Mouse (Mus musculus) heart, embryonic 10.5 days (tissue): ENCODE measurements around the gene Pin1rt1. TPM values are rescaled to one million over a fixed set of nuclear protein-coding genes. Genes with fewer than 3 reads are reported as not detected.

ENCODE experiments used
- DNase-seq: peaks from one replicate; pipeline ENCODE4 v3.0.0-alpha.2; 2017; ENCODE audit warnings: low spot score
- H3K27ac ChIP-seq: fragments of 300-500 bp; sonication (generic); 2 replicates; pipeline ENCODE4 v1.5.1; 2016; ENCODE audit warnings: mild to moderate bottlenecking
- H3K27me3 ChIP-seq: fragments of 300-500 bp; sonication (generic); 2 replicates; pipeline ENCODE4 v1.6.1; 2016; ENCODE audit warnings: mild to moderate bottlenecking; ENCODE audit not compliant: poor library complexity, insufficient read depth, severe bottlenecking
- H3K36me3 ChIP-seq: fragments of 300-500 bp; sonication (generic); 2 replicates; pipeline ENCODE4 v1.6.1; 2016; ENCODE audit warnings: mild to moderate bottlenecking, moderate library complexity
- H3K4me1 ChIP-seq: fragments of 300-500 bp; sonication (generic); 2 replicates; pipeline ENCODE4 v1.6.1; 2016; ENCODE audit warnings: mild to moderate bottlenecking
- H3K4me3 ChIP-seq: fragments of 300-500 bp; sonication (generic); 2 replicates; pipeline ENCODE4 v1.5.1; 2016; ENCODE audit warnings: mild to moderate bottlenecking, moderate library complexity
- H3K9me3 ChIP-seq: fragments of 300-500 bp; sonication (generic); 2 replicates; pipeline ENCODE4 v1.6.1; 2016; ENCODE audit warnings: mild to moderate bottlenecking, moderate library complexity
- WGBS: fragments of 180-500 bp; shearing (Covaris S2); methylation state at CpG from one replicate; pipeline ENCODE4 v1.1.7; 2016; 5-methylcytosine and 5-hydroxymethylcytosine counted together
- polyA plus RNA-seq: library from polyadenylated mRNA; unstranded; fragments of >200 nt; fragmentation: Nextera tagmentation; extraction: Ambion mirVana; gene quantifications from 2 replicates; pipeline ENCODE4 v1.2.1, GENCODE M21; 2016

Pin1rt1 gene
- polyA plus RNA-seq, 1 experiment from 2014 or later = not detected

- Histone ChIP-seq H3K27ac (no peak overlapping the region), H3K4me3 (no peak overlapping the region), H3K4me1 (peaks cover 10% of the 10 kb centered on the region), H3K9me3 (no peaks in the 10 kb centered on the region), H3K36me3 (no peaks in the 10 kb centered on the region), H3K27me3 (peaks cover 33% of the 10 kb centered on the region)
- DNase-seq = no peak
- WGBS = 90% methylated on average over 2 of the region's 2 CpGs
Observed at GRCm38 (mm10) chr2:104739691-104740090, 23.5 kb upstream of the Pin1rt1 start.

GRCm38 (mm10) chr2:104736241-104736640, 20.1 kb upstream of the Pin1rt1 start:
- 73% methylated on average over 7 of the region's 7 CpGs for WGBS
- no peak overlapping the region for H3K27ac ChIP-seq

GRCm38 (mm10) chr2:104732562-104733256, 16.5 kb upstream of the Pin1rt1 start:
- 75% methylated on average over 7 of the region's 7 CpGs for WGBS
- Histone ChIP-seq H3K4me1 (no peaks in the 10 kb centered on the region), H3K27ac (no peak overlapping the region), H3K9me3 (no peaks in the 10 kb centered on the region), H3K36me3 (no peaks in the 10 kb centered on the region), H3K27me3 (no peaks in the 10 kb centered on the region), H3K4me3 (no peak overlapping the region)
- no peak for DNase-seq

More at GRCm38 (mm10) chr2:104736241-104736640, 20.1 kb upstream of the Pin1rt1 start:
- H3K9me3 ChIP-seq = no peaks in the 10 kb centered on the region
- H3K4me3 ChIP-seq = no peak overlapping the region
- H3K27me3 ChIP-seq = peaks cover 12% of the 10 kb centered on the region
- no peak for DNase-seq
- H3K36me3 ChIP-seq = no peaks in the 10 kb centered on the region
- no peaks in the 10 kb centered on the region; the same call in 1 of the 2 replicates for H3K4me1 ChIP-seq

GRCm38 (mm10) chr2:104732033-104732444, 15.9 kb upstream of the Pin1rt1 start:
- no peaks in the 10 kb centered on the region for H3K36me3 ChIP-seq
- no peaks in the 10 kb centered on the region for H3K27me3 ChIP-seq
- 80% methylated on average over 9 of the region's 9 CpGs for WGBS
- no peaks in the 10 kb centered on the region for H3K9me3 ChIP-seq
- H3K27ac ChIP-seq = no peak overlapping the region
- H3K4me1 ChIP-seq = no peaks in the 10 kb centered on the region
- no peak overlapping the region for H3K4me3 ChIP-seq
- DNase-seq = no peak

- H3K4me3 ChIP-seq = no peak overlapping the region
- 69% methylated on average over 1 of the region's 1 CpGs for WGBS
- no peaks in the 10 kb centered on the region for H3K4me1 ChIP-seq
- DNase-seq = no peak
- H3K9me3 ChIP-seq = no peaks in the 10 kb centered on the region
- H3K27me3 ChIP-seq = no peaks in the 10 kb centered on the region
- H3K27ac ChIP-seq = no peak overlapping the region
- no peaks in the 10 kb centered on the region for H3K36me3 ChIP-seq
Observed at GRCm38 (mm10) chr2:104727369-104727768, 11.2 kb upstream of the Pin1rt1 start.

GRCm38 (mm10) chr2:104722021-104722420, 5.8 kb upstream of the Pin1rt1 start:
- DNase-seq = no peak
- 72% methylated on average over 3 of the region's 3 CpGs for WGBS

GRCm38 (mm10) chr2:104717827-104718226, 1.6 kb upstream of the Pin1rt1 start:
- 75% methylated on average over 4 of the region's 4 CpGs for WGBS

More at GRCm38 (mm10) chr2:104722021-104722420, 5.8 kb upstream of the Pin1rt1 start:
- no peak overlapping the region for H3K27ac ChIP-seq
- H3K4me1 ChIP-seq = no peaks in the 10 kb centered on the region
- H3K4me3 ChIP-seq = no peak overlapping the region
- no peaks in the 10 kb centered on the region for H3K36me3 ChIP-seq
- no peaks in the 10 kb centered on the region for H3K27me3 ChIP-seq
- H3K9me3 ChIP-seq = no peaks in the 10 kb centered on the region

GRCm38 (mm10) chr2:104717231-104717735, 1.1 kb upstream of the Pin1rt1 start:
- Histone ChIP-seq H3K27me3 (peaks cover 8% of the 10 kb centered on the region), H3K36me3 (no peaks in the 10 kb centered on the region), H3K4me1 (peaks cover 6% of the 10 kb centered on the region; the same call in 1 of the 2 replicates), H3K4me3 (no peak overlapping the region), H3K27ac (no peak overlapping the region), H3K9me3 (no peaks in the 10 kb centered on the region)
- WGBS = 88% methylated on average over 2 of the region's 2 CpGs
- no peak for DNase-seq

More at GRCm38 (mm10) chr2:104717827-104718226, 1.6 kb upstream of the Pin1rt1 start:
- Histone ChIP-seq H3K27ac (no peak overlapping the region), H3K4me1 (peaks cover 6% of the 10 kb centered on the region; the same call in 1 of the 2 replicates), H3K27me3 (peaks cover 8% of the 10 kb centered on the region), H3K4me3 (no peak overlapping the region), H3K9me3 (no peaks in the 10 kb centered on the region), H3K36me3 (no peaks in the 10 kb centered on the region)
- DNase-seq = no peak

- no peak overlapping the region for H3K27ac ChIP-seq
- no peak for DNase-seq
- 0 out of 2 replicates have a peak overlapping the region, but pooled peaks have one; percentile 16 for H3K4me3 ChIP-seq
- H3K36me3 ChIP-seq = no peaks in the 10 kb centered on the region
- WGBS = 29% methylated on average over 15 of the region's 15 CpGs
- no peaks in the 10 kb centered on the region for H3K9me3 ChIP-seq
- peaks cover 8% of the 10 kb centered on the region for H3K27me3 ChIP-seq
- H3K4me1 ChIP-seq = peaks cover 14% of the 10 kb centered on the region; the same call in 1 of the 2 replicates
Observed at GRCm38 (mm10) chr2:104714254-104714691, 1.9 kb downstream of the Pin1rt1 start.

- Histone ChIP-seq H3K27me3 (peaks cover 8% of the 10 kb centered on the region), H3K27ac (peak overlapping the region; percentile 97), H3K4me1 (peaks cover 14% of the 10 kb centered on the region; the same call in 1 of the 2 replicates), H3K36me3 (no peaks in the 10 kb centered on the region), H3K9me3 (no peaks in the 10 kb centered on the region), H3K4me3 (peak overlapping the region; percentile 99)
- 3% methylated on average over 7 of the region's 7 CpGs for WGBS
- no peak for DNase-seq
Observed at GRCm38 (mm10) chr2:104712486-104712809, 3.7 kb downstream of the Pin1rt1 start.

- 1% methylated on average over 98 of the region's 99 CpGs for WGBS
- peaks cover 14% of the 10 kb centered on the region; the same call in 1 of the 2 replicates for H3K4me1 ChIP-seq
- H3K36me3 ChIP-seq = no peaks in the 10 kb centered on the region
- H3K27me3 ChIP-seq = peaks cover 8% of the 10 kb centered on the region
- peak; percentile 78 for DNase-seq
- peak within 1 kb of the TSS; percentile 99 for H3K4me3 ChIP-seq
- H3K9me3 ChIP-seq = no peaks in the 10 kb centered on the region
- H3K27ac ChIP-seq = peak within 1 kb of the TSS; percentile 97
Observed at GRCm38 (mm10) chr2:104711585-104712485, 4.3 kb downstream of the Pin1rt1 start, which contains the start of gene Tcp11l1. TSS of gene Tcp11l1 (minus strand) at chr2:104712169.

- Histone ChIP-seq H3K36me3 (no peaks in the 10 kb centered on the region), H3K27me3 (peaks cover 8% of the 10 kb centered on the region), H3K27ac (no peak overlapping the region), H3K9me3 (no peaks in the 10 kb centered on the region), H3K4me1 (peaks cover 14% of the 10 kb centered on the region; the same call in 1 of the 2 replicates), H3K4me3 (peak overlapping the region; percentile 99)
- DNase-seq = no peak
- WGBS = 43% methylated on average over 6 of the region's 6 CpGs
Observed at GRCm38 (mm10) chr2:104710670-104711370, 5.4 kb downstream of the Pin1rt1 start.
